Mouse (Mus musculus): Measurements from ENCODE around the gene Cdc6. TPM values are rescaled to one million over a fixed set of nuclear protein-coding genes. Genes with fewer than 3 reads are reported as not detected.
A peak's percentile ranks its signal among the peaks of the same experiment; 100 is the strongest.

The Cdc6 gene
- total and polyA plus RNA-seq, 3 experiments = 4.1 to 63.4 (median 60.7) TPM

- Histone ChIP-seq H3K36me3 (replicated peaks) (peaks cover 63% of the 10 kb centered on the region), H3K27me3 (ENCODE audit: insufficient read depth, low read length) (peaks cover 4% of the 10 kb centered on the region; the same call in 1 of the 2 replicates), H3K4me3 (ENCODE audit: low read depth, low read length) (peak overlapping the region; percentile 58; the same call in 1 of the 2 replicates), H3K4me1 (ENCODE audit: insufficient read depth, low read depth, low read length) (peaks cover 91% of the 10 kb centered on the region), H3K9me3 (replicated peaks) (no peaks in the 10 kb centered on the region)
- no peak for DNase-seq (ENCODE audit: low spot score)
- TF ChIP-seq CTCF (IDR thresholded peaks at IDR 0.05; ENCODE audit: low read depth, low read length) (no peak), GATA2 (IDR thresholded peaks at IDR 0.05; ENCODE audit: borderline replicate concordance, low read depth, low read length) (no peak), TAL1 (conservative IDR thresholded peaks at IDR 0.05; ENCODE audit: low read depth, low read length) (no peak), POLR2AphosphoS5 (IDR thresholded peaks at IDR 0.05; ENCODE audit: insufficient replicate concordance, low read depth, low read length) (no peak), GATA1 (IDR thresholded peaks at IDR 0.05; ENCODE audit: borderline replicate concordance, low read length) (no peak)
- ATAC-seq (ENCODE audit: extremely low read depth, insufficient number of reproducible peaks, low FRiP score, poor library complexity, severe bottlenecking) = no peak
Observed at GRCm38 (mm10) chr11:98924633-98925175, 17.1 kb downstream of the Cdc6 start.

DNA sequence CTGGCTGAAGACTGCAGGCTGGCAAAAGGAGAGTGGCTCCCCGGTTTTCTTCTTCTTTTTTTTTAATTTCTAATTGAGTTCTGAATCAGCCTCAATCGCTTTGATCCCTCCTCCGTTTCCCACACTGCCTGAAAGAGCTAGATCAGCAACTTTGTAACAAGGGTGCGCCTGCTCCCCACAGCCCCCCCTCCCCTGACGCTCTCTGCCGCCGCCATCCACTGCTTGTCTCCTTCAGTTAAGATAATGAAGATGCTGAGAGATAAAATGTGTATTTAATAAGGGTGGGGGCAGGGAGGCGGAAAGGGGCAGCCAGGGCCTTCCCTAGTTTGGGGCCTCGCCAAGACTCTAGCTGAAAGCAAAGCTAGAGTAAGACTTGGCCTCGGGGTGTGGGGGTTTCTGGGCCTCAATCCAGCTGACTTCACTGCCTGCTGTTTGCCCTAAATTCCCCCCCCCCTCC lies 17.7 kb downstream of the Cdc6 start:
- DNase-seq (ENCODE audit: low spot score) (peak; percentile 75), ATAC-seq (ENCODE audit: extremely low read depth, insufficient number of reproducible peaks, low FRiP score, poor library complexity, severe bottlenecking) (peak; percentile 80)
- H3K4me3 ChIP-seq (ENCODE audit: low read depth, low read length) = peak overlapping the region; percentile 58; the same call in 1 of the 2 replicates
- H3K9me3 ChIP-seq (replicated peaks) = no peaks in the 10 kb centered on the region
- H3K36me3 ChIP-seq (replicated peaks) = peaks cover 58% of the 10 kb centered on the region
- peaks cover 6% of the 10 kb centered on the region; the same call in 1 of the 2 replicates for H3K27me3 ChIP-seq (ENCODE audit: insufficient read depth, low read length)
- no peak for TF ChIP-seq CTCF (IDR thresholded peaks at IDR 0.05; ENCODE audit: low read depth, low read length)
- no peak for TF ChIP-seq GATA1 (IDR thresholded peaks at IDR 0.05; ENCODE audit: borderline replicate concordance, low read length)
- TF ChIP-seq GATA2 (IDR thresholded peaks at IDR 0.05; ENCODE audit: borderline replicate concordance, low read depth, low read length) = no peak
- TF ChIP-seq POLR2AphosphoS5 (IDR thresholded peaks at IDR 0.05; ENCODE audit: insufficient replicate concordance, low read depth, low read length) = no peak
- TF ChIP-seq TAL1 (conservative IDR thresholded peaks at IDR 0.05; ENCODE audit: low read depth, low read length) = no peak
- peaks cover 95% of the 10 kb centered on the region for H3K4me1 ChIP-seq (ENCODE audit: insufficient read depth, low read depth, low read length)

- Histone ChIP-seq H3K4me3 (ENCODE audit: low read depth, low read length) (peak overlapping the region; percentile 58; the same call in 1 of the 2 replicates), H3K9me3 (replicated peaks) (no peaks in the 10 kb centered on the region), H3K36me3 (replicated peaks) (peaks cover 52% of the 10 kb centered on the region), H3K27me3 (ENCODE audit: insufficient read depth, low read length) (peaks cover 7% of the 10 kb centered on the region; the same call in 1 of the 2 replicates), H3K4me1 (ENCODE audit: insufficient read depth, low read depth, low read length) (peaks cover 95% of the 10 kb centered on the region)
- peak; percentile 6; the same call in 1 of the 2 replicates for ATAC-seq (ENCODE audit: extremely low read depth, insufficient number of reproducible peaks, low FRiP score, poor library complexity, severe bottlenecking)
- TF ChIP-seq GATA2 (IDR thresholded peaks at IDR 0.05; ENCODE audit: borderline replicate concordance, low read depth, low read length) (no peak), CTCF (IDR thresholded peaks at IDR 0.05; ENCODE audit: low read depth, low read length) (no peak)
- no peak for DNase-seq (ENCODE audit: low spot score)
Observed at GRCm38 (mm10) chr11:98925868-98926311, 18.3 kb downstream of the Cdc6 start.

DNA sequence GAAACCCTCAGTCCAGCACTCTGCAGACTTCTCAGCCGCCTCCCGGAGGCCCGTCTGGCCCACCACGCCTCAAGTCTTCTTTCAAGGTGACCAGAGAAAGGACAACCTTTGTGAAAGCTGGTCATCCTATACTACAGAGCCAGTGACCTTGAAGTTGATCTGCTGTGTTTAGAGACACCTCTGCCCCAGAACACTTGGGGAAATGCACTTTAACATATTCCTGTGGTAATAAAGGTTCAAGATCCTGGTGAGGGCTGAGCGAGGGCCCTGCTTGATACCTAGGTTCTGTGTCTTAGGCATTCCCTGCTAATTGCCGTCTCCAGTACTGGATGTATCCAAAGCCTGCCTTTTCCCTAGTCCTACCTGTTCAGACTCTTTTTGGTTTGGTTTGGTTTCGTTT lies 19.0 kb downstream of the Cdc6 start:
- Histone ChIP-seq H3K9me3 (replicated peaks) (no peaks in the 10 kb centered on the region), H3K4me1 (ENCODE audit: insufficient read depth, low read depth, low read length) (peaks cover 96% of the 10 kb centered on the region), H3K4me3 (ENCODE audit: low read depth, low read length) (no peak overlapping the region; the same call in 1 of the 2 replicates), H3K27me3 (ENCODE audit: insufficient read depth, low read length) (peaks cover 9% of the 10 kb centered on the region; the same call in 1 of the 2 replicates), H3K36me3 (replicated peaks) (peaks cover 45% of the 10 kb centered on the region)
- TF ChIP-seq POLR2AphosphoS5 (IDR thresholded peaks at IDR 0.05; ENCODE audit: insufficient replicate concordance, low read depth, low read length) (no peak), TAL1 (conservative IDR thresholded peaks at IDR 0.05; ENCODE audit: low read depth, low read length) (no peak), GATA1 (IDR thresholded peaks at IDR 0.05; ENCODE audit: borderline replicate concordance, low read length) (no peak), GATA2 (IDR thresholded peaks at IDR 0.05; ENCODE audit: borderline replicate concordance, low read depth, low read length) (no peak), CTCF (IDR thresholded peaks at IDR 0.05; ENCODE audit: low read depth, low read length) (no peak)
- no peak for ATAC-seq (ENCODE audit: extremely low read depth, insufficient number of reproducible peaks, low FRiP score, poor library complexity, severe bottlenecking)
- DNase-seq (ENCODE audit: low spot score) = no peak

DNA sequence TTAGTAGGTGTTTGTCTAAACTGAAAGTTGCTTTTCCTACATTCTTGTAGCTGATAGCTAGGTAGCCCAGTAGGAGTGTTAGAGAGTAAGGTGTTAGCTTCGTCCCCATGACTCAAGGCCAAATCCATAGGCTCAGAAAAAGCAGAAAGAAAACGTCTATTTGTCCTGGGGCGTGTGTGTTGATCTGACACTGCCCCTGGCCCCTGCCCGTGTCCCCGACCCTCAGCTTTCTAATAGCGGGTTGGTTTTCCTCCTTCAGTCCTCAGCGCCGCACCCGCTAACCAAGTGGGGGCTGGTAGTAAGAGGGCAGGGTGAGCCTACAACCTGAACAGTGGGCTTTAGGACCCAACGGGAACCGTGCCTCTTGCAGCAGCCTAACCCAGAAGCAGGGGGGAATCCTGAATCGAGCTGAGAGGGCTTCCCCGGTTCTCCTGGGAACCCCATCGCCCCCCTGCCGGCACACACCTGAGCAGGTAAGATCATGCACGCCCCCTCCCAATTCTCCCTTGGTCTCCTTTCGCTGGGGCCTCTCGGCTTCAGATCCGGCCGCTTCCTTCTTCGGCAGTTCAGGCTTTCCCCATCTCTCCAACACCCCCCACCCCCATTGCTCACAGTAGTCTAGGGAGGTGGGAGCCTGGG lies 20.0 kb downstream of the Cdc6 start, which contains the start of gene Rara:
Gene Rara, plus strand, starts transcription at position 381 of the 639 bp plus-strand sequence.
- peaks cover 36% of the 10 kb centered on the region for H3K36me3 ChIP-seq (replicated peaks)
- ATAC-seq (ENCODE audit: extremely low read depth, insufficient number of reproducible peaks, low FRiP score, poor library complexity, severe bottlenecking) (no peak), DNase-seq (ENCODE audit: low spot score) (no peak)
- TF ChIP-seq TAL1 (conservative IDR thresholded peaks at IDR 0.05; ENCODE audit: low read depth, low read length) = no peak
- TF ChIP-seq CTCF (IDR thresholded peaks at IDR 0.05; ENCODE audit: low read depth, low read length) = no peak
- TF ChIP-seq GATA1 (IDR thresholded peaks at IDR 0.05; ENCODE audit: borderline replicate concordance, low read length) = no peak
- TF ChIP-seq POLR2AphosphoS5 (IDR thresholded peaks at IDR 0.05; ENCODE audit: insufficient replicate concordance, low read depth, low read length) = no peak
- TF ChIP-seq GATA2 (IDR thresholded peaks at IDR 0.05; ENCODE audit: borderline replicate concordance, low read depth, low read length) = no peak
- H3K27me3 ChIP-seq (ENCODE audit: insufficient read depth, low read length) = peaks cover 11% of the 10 kb centered on the region; the same call in 1 of the 2 replicates
- peaks cover 98% of the 10 kb centered on the region for H3K4me1 ChIP-seq (ENCODE audit: insufficient read depth, low read depth, low read length)
- H3K4me3 ChIP-seq (ENCODE audit: low read depth, low read length) = peak within 1 kb of the TSS; percentile 59
- H3K9me3 ChIP-seq (replicated peaks) = no peaks in the 10 kb centered on the region

DNA sequence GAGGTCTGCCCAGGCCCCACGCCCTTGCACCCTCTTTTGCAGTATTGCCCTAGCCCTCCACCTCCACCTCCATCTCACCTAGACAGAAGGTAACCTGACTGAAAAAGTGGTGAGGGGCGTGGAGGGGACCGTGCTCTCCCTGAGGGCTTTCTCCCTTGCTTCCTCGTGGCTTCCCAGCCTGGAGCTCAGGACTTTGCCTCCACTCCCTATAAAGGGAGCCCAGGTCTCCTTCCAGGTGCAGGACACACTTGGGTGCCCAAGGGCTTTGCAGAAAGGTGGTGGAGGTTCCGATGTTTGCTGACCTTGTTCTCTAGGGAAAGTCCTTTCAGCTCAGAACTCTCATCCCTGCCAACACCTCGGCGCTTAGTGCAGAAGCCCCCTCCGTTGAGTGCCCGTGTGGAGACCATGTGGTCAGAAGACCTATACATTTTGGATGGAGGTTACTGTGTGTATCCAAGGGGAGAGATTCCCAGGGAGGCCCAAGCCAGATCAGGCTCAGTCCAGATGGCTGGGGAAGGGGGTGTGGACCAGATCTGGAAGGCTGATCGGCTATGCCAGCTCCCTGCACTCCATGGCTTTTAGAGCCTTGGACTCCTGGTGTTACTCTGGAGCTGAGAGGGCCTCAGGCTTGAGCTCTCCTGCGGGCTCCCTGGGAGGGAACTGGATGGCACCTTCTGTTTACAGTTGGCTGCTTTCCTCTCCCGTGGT lies 20.7 kb downstream of the Cdc6 start:
- no peak for ATAC-seq (ENCODE audit: extremely low read depth, insufficient number of reproducible peaks, low FRiP score, poor library complexity, severe bottlenecking)
- peaks cover 15% of the 10 kb centered on the region; the same call in 1 of the 2 replicates for H3K27me3 ChIP-seq (ENCODE audit: insufficient read depth, low read length)
- no peaks in the 10 kb centered on the region for H3K9me3 ChIP-seq (replicated peaks)
- peak overlapping the region; percentile 59 for H3K4me3 ChIP-seq (ENCODE audit: low read depth, low read length)
- H3K4me1 ChIP-seq (ENCODE audit: insufficient read depth, low read depth, low read length) = peaks cover 98% of the 10 kb centered on the region
- H3K36me3 ChIP-seq (replicated peaks) = peaks cover 28% of the 10 kb centered on the region
- TF ChIP-seq GATA2 (IDR thresholded peaks at IDR 0.05; ENCODE audit: borderline replicate concordance, low read depth, low read length) = no peak
- no peak for TF ChIP-seq GATA1 (IDR thresholded peaks at IDR 0.05; ENCODE audit: borderline replicate concordance, low read length)
- TF ChIP-seq CTCF (IDR thresholded peaks at IDR 0.05; ENCODE audit: low read depth, low read length) = no peak
- no peak for TF ChIP-seq TAL1 (conservative IDR thresholded peaks at IDR 0.05; ENCODE audit: low read depth, low read length)
- no peak for TF ChIP-seq POLR2AphosphoS5 (IDR thresholded peaks at IDR 0.05; ENCODE audit: insufficient replicate concordance, low read depth, low read length)
- DNase-seq (ENCODE audit: low spot score) = no peak
